32 mouse cellular contexts compared by ENCODE assay signal in the genomic region with DNA sequence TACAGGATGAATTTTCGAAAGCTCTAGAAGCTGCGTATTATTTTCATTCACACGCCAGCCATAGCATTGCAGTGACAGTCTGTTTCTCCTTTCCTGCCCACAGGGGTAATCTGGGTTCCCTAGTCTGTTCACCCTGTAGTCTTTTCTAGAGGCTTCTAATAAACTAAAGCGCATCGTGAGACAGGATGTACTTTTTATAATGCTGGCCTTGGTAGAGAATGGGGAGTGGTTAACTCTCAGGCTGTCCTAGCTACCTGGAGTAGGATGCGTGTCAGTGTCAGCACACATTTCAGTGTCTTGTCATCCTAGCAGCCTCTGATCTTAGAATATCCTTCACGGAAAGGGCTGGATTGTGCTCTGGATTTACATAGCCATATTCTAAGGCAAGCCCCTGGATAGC. TPM values are rescaled to one million over a fixed set of nuclear protein-coding genes. Genes with fewer than 3 reads are reported as not detected.
DNase-seq lines count a peak whose midpoint lies in the region; ATAC-seq and TF ChIP-seq lines count a peak whose summit lies in the region.
"Had no signal": no experiment of that assay in that cellular context is flagged by ENCODE, and none has a peak within 500 bp of the region (broad histone marks: within the 10 kb centered on the region; RNA-seq: fewer than 3 reads in every experiment).

No protein-coding gene starts in this region.

- no peak for ATAC-seq in embryonic facial prominence, embryonic 12.5 days (ENCODE audit: insufficient number of reproducible peaks, insufficient read depth, low FRiP score, low TSS enrichment)
- peak; percentile 69 for ATAC-seq in activated CD4-positive, CD25-positive, alpha-beta regulatory T cell, adult 4 months
- ATAC-seq: forebrain, embryonic 13.5 days; Patski had no signal

- DNase-seq in embryonic facial prominence, embryonic 10.5 days (ENCODE audit: low spot score): no peak
- DNase-seq in layer of hippocampus, adult 2 months (ENCODE audit: low spot score in 2 of 2): no peak
- no peak for DNase-seq in layer of hippocampus, adult 11-12 months (ENCODE audit: low spot score)
- DNase-seq in cerebellum, adult 9-10 months: no peak
- DNase-seq: adrenal gland, postnatal 14 days; cerebellum, adult 11-12 months; cerebellum, postnatal 10 days; gastrocnemius, postnatal 14 days; heart, adult 11 months; heart, postnatal 36 days; kidney, adult 18-20 months; kidney, postnatal 36 days; layer of hippocampus, postnatal 36 days; left cerebral cortex, postnatal 4 days; lung, postnatal 36 days; midbrain, embryonic 14.5 days; retina, postnatal 1 day; right cerebral cortex, postnatal 14 days had no signal

- no peak overlapping the region for H3K4me2 ChIP-seq in embryonic facial prominence, embryonic 12.5 days (replicated peaks)
- H3K4me2 ChIP-seq: forebrain, embryonic 13.5 days; heart, embryonic 15.5 days; hindbrain, embryonic 12.5 days; kidney, embryonic 15.5 days; lung, embryonic 15.5 days; neural tube, embryonic 15.5 days; stomach, embryonic 15.5 days had no signal

- H3K27ac ChIP-seq in embryonic facial prominence, embryonic 12.5 days: no peak overlapping the region
- no peak overlapping the region for H3K27ac ChIP-seq in embryonic facial prominence, embryonic 10.5 days (replicated peaks)
- peak overlapping the region; percentile 3; the same call in 1 of the 2 replicates for H3K27ac ChIP-seq in layer of hippocampus, adult 2 months
- H3K27ac ChIP-seq in small intestine, adult 2 months (ENCODE audit: insufficient read depth, low read depth, low read length): peak overlapping the region; percentile 10; the same call in 1 of the 2 replicates
- H3K27ac ChIP-seq: forebrain, embryonic 13.5 days; heart, embryonic 15.5 days; hindbrain, embryonic 12.5 days; kidney, embryonic 15.5 days; lung, embryonic 15.5 days; neural tube, embryonic 15.5 days; stomach, embryonic 15.5 days had no signal

- H3K36me3 ChIP-seq in embryonic facial prominence, embryonic 12.5 days: peaks cover 22% of the 10 kb centered on the region
- peaks cover 24% of the 10 kb centered on the region for H3K36me3 ChIP-seq in embryonic facial prominence, embryonic 10.5 days (replicated peaks)
- peaks cover 17% of the 10 kb centered on the region for H3K36me3 ChIP-seq in small intestine, adult 2 months (ENCODE audit: control insufficient read depth, insufficient read depth, low read length)

- no peaks in the 10 kb centered on the region for H3K9me3 ChIP-seq in embryonic facial prominence, embryonic 12.5 days
- no peaks in the 10 kb centered on the region for H3K9me3 ChIP-seq in embryonic facial prominence, embryonic 10.5 days
- H3K9me3 ChIP-seq: forebrain, embryonic 13.5 days; heart, embryonic 15.5 days; hindbrain, embryonic 12.5 days; kidney, embryonic 15.5 days; lung, embryonic 15.5 days; neural tube, embryonic 15.5 days; stomach, embryonic 15.5 days had no signal

- no peak for TF ChIP-seq POLR2A in small intestine, adult 2 months (IDR thresholded peaks at IDR 0.05; ENCODE audit: low read depth, low read length)

- H3K9ac ChIP-seq in embryonic facial prominence, embryonic 12.5 days: peak overlapping the region; percentile 3; the same call in 1 of the 2 replicates
- H3K9ac ChIP-seq: forebrain, embryonic 13.5 days; heart, embryonic 15.5 days; hindbrain, embryonic 12.5 days; kidney, embryonic 15.5 days; lung, embryonic 15.5 days; neural tube, embryonic 15.5 days; stomach, embryonic 15.5 days had no signal

- 86% methylated on average over 7 of the region's 7 CpGs for WGBS in embryonic facial prominence, embryonic 12.5 days
- WGBS in embryonic facial prominence, embryonic 10.5 days: 91% methylated on average over 7 of the region's 7 CpGs
- 52% methylated on average over 7 of the region's 7 CpGs for WGBS in small intestine, adult 2 months

- TF ChIP-seq CTCF in layer of hippocampus, adult 2 months (conservative IDR thresholded peaks at IDR 0.05): no peak
- no peak for TF ChIP-seq CTCF in small intestine, adult 2 months (IDR thresholded peaks at IDR 0.05; ENCODE audit: extremely low read depth, insufficient read length, insufficient replicate concordance, low read depth, low read length)

- H3K4me3 ChIP-seq in embryonic facial prominence, embryonic 12.5 days: no peak overlapping the region
- no peak overlapping the region for H3K4me3 ChIP-seq in embryonic facial prominence, embryonic 10.5 days
- H3K4me3 ChIP-seq in layer of hippocampus, adult 2 months: no peak overlapping the region
- H3K4me3 ChIP-seq in small intestine, adult 2 months (ENCODE audit: low read depth, low read length): no peak overlapping the region
- H3K4me3 ChIP-seq: forebrain, embryonic 13.5 days; heart, embryonic 15.5 days; hindbrain, embryonic 12.5 days; kidney, embryonic 15.5 days; lung, embryonic 15.5 days; neural tube, embryonic 15.5 days; stomach, embryonic 15.5 days had no signal

- H3K4me1 ChIP-seq in embryonic facial prominence, embryonic 12.5 days: peaks cover 34% of the 10 kb centered on the region
- H3K4me1 ChIP-seq in embryonic facial prominence, embryonic 10.5 days: peaks cover 39% of the 10 kb centered on the region
- H3K4me1 ChIP-seq in small intestine, adult 2 months (ENCODE audit: control insufficient read depth, insufficient read depth, insufficient read length, low read length): peaks cover 25% of the 10 kb centered on the region; the same call in 1 of the 2 replicates

- H3K27me3 ChIP-seq in embryonic facial prominence, embryonic 12.5 days: no peaks in the 10 kb centered on the region
- H3K27me3 ChIP-seq in embryonic facial prominence, embryonic 10.5 days (replicated peaks; ENCODE audit: low read depth, poor library complexity, severe bottlenecking): no peaks in the 10 kb centered on the region
- no peaks in the 10 kb centered on the region for H3K27me3 ChIP-seq in small intestine, adult 2 months (ENCODE audit: control insufficient read depth, insufficient read depth, low read length)
- H3K27me3 ChIP-seq: forebrain, embryonic 13.5 days; heart, embryonic 15.5 days; hindbrain, embryonic 12.5 days; kidney, embryonic 15.5 days; lung, embryonic 15.5 days; neural tube, embryonic 15.5 days; Patski; stomach, embryonic 15.5 days had no signal

RNA-seq across cellular contexts. Expression of a gene that starts 7.9 kb away (rescaled TPM):
- polyA plus RNA-seq in embryonic facial prominence, embryonic 12.5 days (2016; fragmentation: Nextera tagmentation; extraction: Ambion mirVana): 141 and 143 TPM in 2 replicates
- 142 and 143 TPM in 2 replicates for polyA plus RNA-seq in embryonic facial prominence, embryonic 10.5 days (2016; fragmentation: Nextera tagmentation; extraction: Ambion mirVana)
- 10 to 100 TPM; 67.3 to 75.0 TPM for total RNA-seq in layer of hippocampus, adult 2 months (2021)
- 10 to 100 TPM; 10.8 to 12.2 TPM for polyA plus RNA-seq in activated CD4-positive, CD25-positive, alpha-beta regulatory T cell, adult 4 months (2017; shearing (Covaris generic))
- 16.3 and 31.5 TPM in 2 replicates for polyA plus RNA-seq in small intestine, adult 2 months (2012; rRNA removed)

RNA-seq across cellular contexts. Expression of a gene that starts 38.0 kb away (rescaled TPM):
- polyA plus RNA-seq in embryonic facial prominence, embryonic 12.5 days (2016; fragmentation: Nextera tagmentation; extraction: Ambion mirVana): 48.4 and 50.4 TPM in 2 replicates
- 52.9 and 55.0 TPM in 2 replicates for polyA plus RNA-seq in embryonic facial prominence, embryonic 10.5 days (2016; fragmentation: Nextera tagmentation; extraction: Ambion mirVana)
- total RNA-seq in layer of hippocampus, adult 2 months (2021): 10 to 100 TPM; 33.1 to 35.8 TPM
- 10 to 100 TPM; 27.4 to 30.5 TPM for polyA plus RNA-seq in activated CD4-positive, CD25-positive, alpha-beta regulatory T cell, adult 4 months (2017; shearing (Covaris generic))
- polyA plus RNA-seq in small intestine, adult 2 months (2012; rRNA removed): 20.9 and 23.1 TPM in 2 replicates

RNA-seq across cellular contexts. Expression of a gene that starts 40.3 kb away (rescaled TPM):
- polyA plus RNA-seq in embryonic facial prominence, embryonic 12.5 days (2016; fragmentation: Nextera tagmentation; extraction: Ambion mirVana): 4.7 and 5.5 TPM in 2 replicates
- polyA plus RNA-seq in embryonic facial prominence, embryonic 10.5 days (2016; fragmentation: Nextera tagmentation; extraction: Ambion mirVana): 2.1 and 2.8 TPM in 2 replicates
- 1 to 10 TPM; 1.5 to 1.7 TPM for total RNA-seq in layer of hippocampus, adult 2 months (2021)
- polyA plus RNA-seq in activated CD4-positive, CD25-positive, alpha-beta regulatory T cell, adult 4 months (2017; shearing (Covaris generic)): not detected
- 9.1 and 10.4 TPM in 2 replicates for polyA plus RNA-seq in small intestine, adult 2 months (2012; rRNA removed)
- total RNA-seq: MEL; monocyte, adult 5-6 weeks had no signal
- polyA plus RNA-seq: forebrain, embryonic 13.5 days; liver, embryonic 16.5 days; midbrain, embryonic 14.5 days; Patski had no signal

RNA-seq across cellular contexts. Expression of a gene that starts 43.2 kb away (rescaled TPM):
- 38.1 and 39.2 TPM in 2 replicates for polyA plus RNA-seq in embryonic facial prominence, embryonic 12.5 days (2016; fragmentation: Nextera tagmentation; extraction: Ambion mirVana)
- polyA plus RNA-seq in embryonic facial prominence, embryonic 10.5 days (2016; fragmentation: Nextera tagmentation; extraction: Ambion mirVana): 21.1 and 23.5 TPM in 2 replicates
- total RNA-seq in layer of hippocampus, adult 2 months (2021): 100 to 1,000 TPM; 101 to 108 TPM
- polyA plus RNA-seq in activated CD4-positive, CD25-positive, alpha-beta regulatory T cell, adult 4 months (2017; shearing (Covaris generic)): under 1 TPM in 1 of 2 experiments, not detected in 1; 0.10 TPM
- polyA plus RNA-seq in small intestine, adult 2 months (2012; rRNA removed): 4.2 and 5.4 TPM in 2 replicates
- total RNA-seq: monocyte, adult 5-6 weeks had no signal

Comparison
In these comparisons a context has a peak if more than half of its experiments do, and no peak if none do; other contexts are left out.
1. H3K27ac ChIP-seq: peak in layer of hippocampus, adult 2 months (single experiment) and small intestine, adult 2 months (single experiment); none in embryonic facial prominence, embryonic 12.5 days (single experiment) and embryonic facial prominence, embryonic 10.5 days (single experiment).